Comparison of ENCODE assay signal across 11 mouse cellular contexts in the genomic region with DNA sequence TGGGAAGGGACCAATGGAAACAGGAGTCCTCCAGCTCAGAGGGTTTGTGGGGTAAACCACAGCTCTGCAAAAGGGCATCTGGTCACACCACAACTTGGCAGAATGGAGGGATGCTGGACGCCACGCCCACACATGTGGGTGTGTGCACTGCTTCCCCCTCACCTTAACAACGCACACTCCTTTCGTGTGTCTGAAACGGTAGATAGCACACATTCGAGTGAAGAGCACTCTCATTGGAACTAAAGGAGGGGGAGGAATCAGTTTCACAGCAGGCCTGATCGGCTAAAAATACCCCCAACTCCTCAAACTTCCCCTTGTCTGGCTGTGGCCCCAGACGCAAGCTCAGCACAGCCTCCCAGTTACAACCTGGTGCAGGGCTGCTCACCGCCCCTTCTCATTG.
DNase-seq lines count a peak whose midpoint lies in the region; ATAC-seq and TF ChIP-seq lines count a peak whose summit lies in the region.
"Had no signal": no experiment of that assay in that cellular context is flagged by ENCODE, and none has a peak within 500 bp of the region (broad histone marks: within the 10 kb centered on the region; RNA-seq: fewer than 3 reads in every experiment).

No protein-coding gene starts in this region.

- no peak for TF ChIP-seq POLR2A in cortical plate, adult 2 months (IDR thresholded peaks at IDR 0.05; ENCODE audit: extremely low read depth, insufficient read depth, low read length)

- TF ChIP-seq CTCF in cortical plate, adult 2 months (IDR thresholded peaks at IDR 0.05; ENCODE audit: extremely low read depth, insufficient read depth, low read length) = no peak
- no peak for TF ChIP-seq CTCF in intestine, postnatal 0 days (IDR thresholded peaks at IDR 0.05; ENCODE audit: low read depth)

- H3K4me2 ChIP-seq in intestine, postnatal 0 days (replicated peaks; ENCODE audit: low read depth) = no peak overlapping the region
- H3K4me2 ChIP-seq in midbrain, embryonic 11.5 days = no peak overlapping the region
- H3K4me2 ChIP-seq in kidney, embryonic 16.5 days (replicated peaks; ENCODE audit: low read depth, low read length) = no peak overlapping the region
- H3K4me2 ChIP-seq: hindbrain, embryonic 14.5 days; liver, embryonic 11.5 days; midbrain, embryonic 15.5 days had no signal

- peak; percentile 5 for ATAC-seq in CD4-positive, CD25-positive, alpha-beta regulatory T cell, adult 4 months
- no peak for ATAC-seq in intestine, postnatal 0 days
- ATAC-seq in midbrain, embryonic 11.5 days (ENCODE audit: low FRiP score) = no peak
- ATAC-seq in kidney, embryonic 16.5 days (ENCODE audit: low FRiP score, low TSS enrichment) = no peak
- ATAC-seq: midbrain, embryonic 15.5 days had no signal

- H3K9ac ChIP-seq in intestine, postnatal 0 days (ENCODE audit: low read depth, low read length) = no peak overlapping the region
- H3K9ac ChIP-seq in midbrain, embryonic 11.5 days (ENCODE audit: low read length) = no peak overlapping the region
- no peak overlapping the region for H3K9ac ChIP-seq in kidney, embryonic 16.5 days (replicated peaks; ENCODE audit: low read length)
- H3K9ac ChIP-seq: hindbrain, embryonic 14.5 days; midbrain, embryonic 15.5 days had no signal

- no peaks in the 10 kb centered on the region for H3K27me3 ChIP-seq in intestine, postnatal 0 days (replicated peaks; ENCODE audit: control insufficient read depth, insufficient read depth, low read length)
- H3K27me3 ChIP-seq in midbrain, embryonic 11.5 days (ENCODE audit: control insufficient read depth, insufficient read depth, low read length) = no peaks in the 10 kb centered on the region
- H3K27me3 ChIP-seq in kidney, embryonic 16.5 days (ENCODE audit: insufficient read depth, low read length) = no peaks in the 10 kb centered on the region
- H3K27me3 ChIP-seq: midbrain, embryonic 15.5 days had no signal

- 42% methylated on average over 9 of the region's 9 CpGs for WGBS in intestine, postnatal 0 days
- WGBS in midbrain, embryonic 11.5 days = 84% methylated on average over 9 of the region's 9 CpGs
- 51% methylated on average over 9 of the region's 9 CpGs for WGBS in kidney, embryonic 16.5 days

- H3K4me1 ChIP-seq in cortical plate, adult 2 months (ENCODE audit: control insufficient read depth, insufficient read depth, low read length) = peaks cover 30% of the 10 kb centered on the region
- H3K4me1 ChIP-seq in intestine, postnatal 0 days (replicated peaks; ENCODE audit: control insufficient read depth, insufficient read depth, low read length) = peaks cover 17% of the 10 kb centered on the region; the same call in 1 of the 2 replicates
- H3K4me1 ChIP-seq in midbrain, embryonic 11.5 days (ENCODE audit: control insufficient read depth, insufficient read depth, low read length) = peaks cover 5% of the 10 kb centered on the region
- H3K4me1 ChIP-seq in kidney, embryonic 16.5 days (ENCODE audit: insufficient read depth, low read length) = peaks cover 11% of the 10 kb centered on the region; the same call in 1 of the 2 replicates

- H3K4me3 ChIP-seq in cortical plate, adult 2 months (ENCODE audit: insufficient read depth, low read length) = no peak overlapping the region
- H3K4me3 ChIP-seq in intestine, postnatal 0 days (ENCODE audit: low read depth, low read length) = no peak overlapping the region
- no peak overlapping the region for H3K4me3 ChIP-seq in midbrain, embryonic 11.5 days (ENCODE audit: low read depth, low read length)
- H3K4me3 ChIP-seq in kidney, embryonic 16.5 days (ENCODE audit: low read length) = no peak overlapping the region
- H3K4me3 ChIP-seq: midbrain, embryonic 15.5 days had no signal

- H3K27ac ChIP-seq in cortical plate, adult 2 months (ENCODE audit: insufficient read depth, low read length) = peak overlapping the region; percentile 42; the same call in 1 of the 2 replicates
- H3K27ac ChIP-seq in intestine, postnatal 0 days (ENCODE audit: low read depth, low read length) = peak overlapping the region; percentile 31
- no peak overlapping the region for H3K27ac ChIP-seq in midbrain, embryonic 11.5 days (ENCODE audit: low read depth, low read length)
- no peak overlapping the region for H3K27ac ChIP-seq in kidney, embryonic 16.5 days (ENCODE audit: low read length)
- H3K27ac ChIP-seq: hindbrain, embryonic 14.5 days; midbrain, embryonic 15.5 days had no signal

- H3K36me3 ChIP-seq in intestine, postnatal 0 days (ENCODE audit: control insufficient read depth, insufficient read depth) = no peaks in the 10 kb centered on the region
- no peaks in the 10 kb centered on the region for H3K36me3 ChIP-seq in midbrain, embryonic 11.5 days (ENCODE audit: control insufficient read depth, insufficient read depth, low read length)
- H3K36me3 ChIP-seq in kidney, embryonic 16.5 days (ENCODE audit: insufficient read depth, low read length) = no peaks in the 10 kb centered on the region
- H3K36me3 ChIP-seq: midbrain, embryonic 15.5 days had no signal

- intact Hi-C loops in left cerebral cortex, postnatal 25 days (cut with DNase I) = loop anchor here (5.0 kb wide), 2 partner anchors 35 to 100 kb away; no protein-coding TSS in a partner anchor

- peak; percentile 48 to 77 for DNase-seq in left cerebral cortex, postnatal 25 days (ENCODE audit: low spot score in 2 of 2)
- no peak for DNase-seq in left cerebral cortex, adult 9 months (ENCODE audit: low spot score in 2 of 2)
- no peak for DNase-seq in midbrain, embryonic 11.5 days (ENCODE audit: low spot score, missing footprints)
- DNase-seq: cerebellum, postnatal 10 days had no signal

- no peaks in the 10 kb centered on the region for H3K9me3 ChIP-seq in intestine, postnatal 0 days (ENCODE audit: control insufficient read depth)
- no peaks in the 10 kb centered on the region for H3K9me3 ChIP-seq in midbrain, embryonic 11.5 days (ENCODE audit: control insufficient read depth, low read length)
- H3K9me3 ChIP-seq in kidney, embryonic 16.5 days (ENCODE audit: low read length) = no peaks in the 10 kb centered on the region
- H3K9me3 ChIP-seq: midbrain, embryonic 15.5 days had no signal

Comparison
In these comparisons a context has a peak if more than half of its experiments do, and no peak if none do; other contexts are left out.
1. DNase-seq: peak in left cerebral cortex, postnatal 25 days (2 of 2); none in left cerebral cortex, adult 9 months (0 of 2) and midbrain, embryonic 11.5 days (single experiment).
2. H3K27ac ChIP-seq: peak in cortical plate, adult 2 months (single experiment) and intestine, postnatal 0 days (single experiment); none in midbrain, embryonic 11.5 days (single experiment) and kidney, embryonic 16.5 days (single experiment).